Mouse (Mus musculus) kidney, postnatal 0 days (tissue): ENCODE data around the gene Gm7929. TPM values are rescaled to one million over a fixed set of nuclear protein-coding genes. Genes with fewer than 3 reads are reported as not detected.
"Not testable (repeated sequence)": the region's sequence is repeated elsewhere in the genome, so short reads cannot be mapped to it uniquely, and the experiment has no call there.

ENCODE experiments used
- ATAC-seq: fragments of 200-750 bp; cut with Nextera tagmentation; replicated peaks from 2 replicates; pipeline ENCODE4 v1.8.0; 2017; ENCODE audit warnings: low read depth, moderate number of reproducible peaks, moderate TSS enrichment, moderate library complexity; ENCODE audit not compliant: low FRiP score
- DNase-seq: peaks from one replicate; pipeline ENCODE4 v3.0.0-alpha.2; 2016; ENCODE audit warnings: low spot score
- H3K27ac ChIP-seq: fragments of 300-500 bp; sonication (generic); 2 replicates; pipeline ENCODE4 v1.5.1; 2014; ENCODE audit warnings: mild to moderate bottlenecking
- H3K27me3 ChIP-seq: fragments of 300-500 bp; sonication (generic); 2 replicates; pipeline ENCODE4 v1.6.1; 2014; ENCODE audit warnings: low read length, mixed read lengths; ENCODE audit not compliant: insufficient read depth
- H3K36me3 ChIP-seq: fragments of 300-500 bp; sonication (generic); 2 replicates; pipeline ENCODE4 v1.6.1; 2014; ENCODE audit warnings: low read length, mixed read lengths; ENCODE audit not compliant: insufficient read depth
- H3K4me1 ChIP-seq: fragments of 300-500 bp; sonication (generic); replicated peaks from 2 replicates; pipeline ENCODE4 v1.6.1; 2014; ENCODE audit warnings: antibody characterized with exemption, low read length, mixed read lengths; ENCODE audit not compliant: insufficient read depth
- H3K4me2 ChIP-seq: fragments of 300-500 bp; sonication (generic); 2 replicates; pipeline ENCODE4 v1.6.1; 2014; ENCODE audit warnings: mild to moderate bottlenecking, low read length, moderate library complexity, mixed read lengths
- H3K4me3 ChIP-seq: fragments of 300-500 bp; sonication (generic); replicated peaks from 2 replicates; pipeline ENCODE4 v1.5.1; 2014; ENCODE audit warnings: low read depth, low read length
- H3K9ac ChIP-seq: fragments of 300-500 bp; sonication (generic); 2 replicates; pipeline ENCODE4 v1.6.1; 2014; ENCODE audit warnings: low read depth, low read length
- H3K9me3 ChIP-seq: fragments of 300-500 bp; sonication (generic); replicated peaks from 2 replicates; pipeline ENCODE4 v1.6.1; 2016; ENCODE audit warnings: low read length, inconsistent platforms, mixed read lengths
- WGBS: fragments of 180-500 bp; shearing (Covaris S2); extraction: QIAGEN DNeasy Blood & Tissue Kit; methylation state at CpG from one replicate; pipeline ENCODE4 v1.1.7; 2014; 5-methylcytosine and 5-hydroxymethylcytosine counted together
- polyA plus RNA-seq: library from polyadenylated mRNA; unstranded; fragments of >200 nt; fragmentation: Nextera tagmentation; extraction: Ambion mirVana; gene quantifications from 2 replicates; pipeline ENCODE4 v1.2.1, GENCODE M21; 2015

The Gm7929 gene
- not detected in 2 replicates for polyA plus RNA-seq

- WGBS = no CpG with 5 or more reads among the region's 1 CpGs
- H3K27me3 ChIP-seq, H3K9me3 ChIP-seq, H3K36me3 ChIP-seq, H3K27ac ChIP-seq, H3K4me2 ChIP-seq, ATAC-seq, DNase-seq, H3K4me1 ChIP-seq, H3K9ac ChIP-seq, H3K4me3 ChIP-seq: not testable (repeated sequence)
Observed at GRCm38 (mm10) chr14:41750514-41750913, at the start of gene Gm7929. Gene Gm7929 (minus strand): TSS chr14:41750614.

- not testable (repeated sequence) for H3K27me3 ChIP-seq, H3K9ac ChIP-seq, H3K27ac ChIP-seq, ATAC-seq, H3K9me3 ChIP-seq, H3K4me1 ChIP-seq, DNase-seq, H3K4me2 ChIP-seq, H3K36me3 ChIP-seq, H3K4me3 ChIP-seq
Observed at GRCm38 (mm10) chr14:41772341-41772740, 21.9 kb upstream of the Gm7929 start, which contains the start of gene Gm47189. Gene Gm47189 (minus strand): TSS chr14:41772441.

- not testable (repeated sequence) for H3K9me3 ChIP-seq, H3K4me1 ChIP-seq, DNase-seq, H3K4me3 ChIP-seq, H3K36me3 ChIP-seq, H3K27me3 ChIP-seq, H3K27ac ChIP-seq, H3K9ac ChIP-seq, H3K4me2 ChIP-seq, ATAC-seq
- WGBS = 95% methylated on average over 2 of the region's 3 CpGs
Observed at GRCm38 (mm10) chr14:41755931-41756330, 5.5 kb upstream of the Gm7929 start.

GRCm38 (mm10) chr14:41723437-41723836 is 27.0 kb downstream of the Gm7929 start:
- not testable (repeated sequence) for H3K4me3 ChIP-seq, H3K9ac ChIP-seq, H3K27ac ChIP-seq, ATAC-seq, H3K36me3 ChIP-seq, DNase-seq, H3K9me3 ChIP-seq, H3K4me2 ChIP-seq, H3K27me3 ChIP-seq, H3K4me1 ChIP-seq
- WGBS = 76% methylated on average over 17 of the region's 17 CpGs

- DNase-seq, ATAC-seq, H3K4me2 ChIP-seq, H3K4me3 ChIP-seq, H3K27me3 ChIP-seq, H3K4me1 ChIP-seq, H3K36me3 ChIP-seq, H3K9ac ChIP-seq, H3K9me3 ChIP-seq, H3K27ac ChIP-seq: not testable (repeated sequence)
- WGBS = 85% methylated on average over 1 of the region's 1 CpGs
Observed at GRCm38 (mm10) chr14:41717180-41717579, 33.2 kb downstream of the Gm7929 start.

GRCm38 (mm10) chr14:41701785-41702184 is 48.6 kb downstream of the Gm7929 start, which contains the start of gene Gm8068:
Gene Gm8068 (minus strand): TSS chr14:41701885.
- H3K4me3 ChIP-seq, H3K4me1 ChIP-seq, H3K27ac ChIP-seq, H3K4me2 ChIP-seq, H3K9ac ChIP-seq, H3K27me3 ChIP-seq, DNase-seq, ATAC-seq, H3K9me3 ChIP-seq, H3K36me3 ChIP-seq: not testable (repeated sequence)
- no CpG with 5 or more reads among the region's 3 CpGs for WGBS

Other genes with a start within 250 kb of the Gm7929 start
- not detected in 2 replicates for gene Gm7970, start 195.0 kb downstream of the Gm7929 start, polyA plus RNA-seq
- gene 1700049E17Rik2, start 177.4 kb downstream of the Gm7929 start, polyA plus RNA-seq = not detected in 2 replicates
- not detected in 2 replicates for gene Gm3072, start 126.0 kb downstream of the Gm7929 start, polyA plus RNA-seq
- not detected in 2 replicates for gene Gm3676, start 104.1 kb downstream of the Gm7929 start, polyA plus RNA-seq
- not detected in 2 replicates for gene Gm8068, start 48.7 kb downstream of the Gm7929 start, polyA plus RNA-seq
- gene Gm47189, start 21.8 kb upstream of the Gm7929 start, polyA plus RNA-seq = not detected in 2 replicates
- not detected in 2 replicates for gene Gm7980, start 156.7 kb upstream of the Gm7929 start, polyA plus RNA-seq
- not detected in 2 replicates for gene 1700049E17Rik1, start 174.3 kb upstream of the Gm7929 start, polyA plus RNA-seq
- gene 1700024B05Rik, start 193.4 kb upstream of the Gm7929 start, polyA plus RNA-seq = not detected in 2 replicates
- gene Gm6401, start 217.3 kb upstream of the Gm7929 start, polyA plus RNA-seq = not detected in 2 replicates
- gene Gm3543, start 232.7 kb upstream of the Gm7929 start, polyA plus RNA-seq = not detected in 2 replicates